Mouse (Mus musculus): ENCODE results near the gene Ddit4. TPM values are rescaled to one million over a fixed set of nuclear protein-coding genes. Genes with fewer than 3 reads are reported as not detected.
"Not testable (repeated sequence)": the region's sequence is repeated elsewhere in the genome, so short reads cannot be mapped to it uniquely, and the experiment has no call there.

The Ddit4 gene
- total RNA-seq (2021): 100 to 1,000 TPM in 1 of 2 experiments, 10 to 100 TPM in 1; 15.4 to 183 TPM
- long read RNA-seq, experiment 1, partial matches to known transcripts: 0 of 11 reads
- long read RNA-seq, experiment 1, other reads (novel, unspliced or antisense): 8 of 11 reads
- long read RNA-seq, experiment 2, partial matches to known transcripts: 0 of 5 reads
- long read RNA-seq, experiment 2, other reads (novel, unspliced or antisense): 4 of 5 reads

DNA sequence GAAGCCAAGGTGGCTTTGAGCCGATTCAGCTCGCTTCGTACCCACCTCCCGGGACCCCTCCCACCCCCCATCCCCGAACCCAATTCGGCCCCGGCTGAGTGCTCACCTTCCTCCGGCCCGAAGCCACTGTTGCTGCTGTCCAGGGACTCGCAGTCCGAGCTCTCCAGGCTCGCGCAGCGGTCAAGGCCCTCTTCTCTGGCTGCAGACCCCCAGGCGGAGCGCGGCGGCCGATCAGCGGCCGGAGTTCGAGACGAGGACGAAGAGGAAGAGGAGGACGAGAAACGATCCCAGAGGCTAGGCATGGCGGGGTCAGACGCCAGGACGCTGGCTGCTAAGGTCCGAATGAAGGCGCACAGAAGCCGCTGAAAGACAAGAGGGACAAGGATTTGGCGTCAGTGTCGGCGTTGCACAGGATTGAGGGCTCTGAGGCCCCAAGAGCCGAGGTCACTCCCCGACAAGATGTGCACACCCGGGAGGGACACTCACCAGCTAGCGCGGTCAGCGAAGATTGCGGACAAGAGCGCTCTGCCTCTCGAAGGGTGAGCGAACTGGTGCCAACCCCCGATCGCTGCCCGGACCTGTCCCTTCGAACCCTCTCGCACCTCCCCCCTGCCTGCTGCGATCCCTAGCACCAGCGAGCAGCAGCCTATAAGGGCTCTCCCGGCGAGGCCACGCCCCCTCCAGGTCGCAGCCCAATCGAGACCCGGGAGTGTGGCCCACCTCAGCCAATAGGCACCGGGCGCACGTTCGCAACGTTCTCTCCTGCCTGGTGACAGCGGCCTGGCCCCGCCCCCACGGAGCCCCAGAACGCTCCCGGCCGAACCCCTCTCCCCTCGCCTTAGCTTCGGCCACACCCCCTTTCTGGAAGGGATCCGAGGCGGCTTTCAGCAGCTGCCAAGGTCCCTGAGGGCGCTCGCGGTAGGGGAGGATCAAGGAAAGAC, at the start of gene Ddit4:
Ddit4 (minus strand) TSS at position 624 of the 941 bp plus-strand sequence.
- DNase-seq: peak; percentile 100
- intact Hi-C loops (cut with DNase I): loop anchor here (1.0 to 2.0 kb wide), 3 partner anchors 19 to 51 kb away; partner anchors contain the start of genes Anapc16 and Ascc1
- peak within 1 kb of the TSS; percentile 92 for H3K27ac ChIP-seq
- H3K4me3 ChIP-seq: peak within 1 kb of the TSS; percentile 92
- TF ChIP-seq CTCF (IDR thresholded peaks at IDR 0.05): no peak

DNA sequence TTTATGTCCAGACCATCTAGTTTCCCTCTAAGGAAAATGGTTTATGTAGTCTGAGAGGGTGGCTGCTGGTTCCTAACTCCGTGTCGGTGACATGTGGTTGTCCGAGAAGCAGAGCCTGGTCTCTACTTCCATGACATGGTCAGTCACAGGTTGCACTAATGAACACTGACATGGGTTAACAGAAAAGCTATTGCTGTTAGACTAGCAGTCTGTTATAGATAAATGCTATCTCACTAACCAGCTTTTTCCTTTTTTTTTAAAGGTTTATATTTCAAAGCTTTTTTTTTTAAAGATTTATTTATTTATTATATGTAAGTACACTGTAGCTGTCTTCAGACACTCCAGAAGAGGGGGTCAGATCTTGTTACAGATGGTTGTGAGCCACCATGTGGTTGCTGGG, 47.4 kb upstream of the Ddit4 start:
- Histone ChIP-seq H3K27ac (peak overlapping the region; percentile 78; the same call in 1 of the 2 replicates), H3K4me3 (no peak overlapping the region)
- intact Hi-C loops (cut with DNase I): no loop called here
- TF ChIP-seq CTCF (IDR thresholded peaks at IDR 0.05): no peak
- no peak for DNase-seq

GRCm38 (mm10) chr10:59997591-59997990, 46.0 kb upstream of the Ddit4 start:
- Histone ChIP-seq H3K4me3 (no peak overlapping the region), H3K27ac (peak overlapping the region; percentile 78)
- no peak for DNase-seq
- TF ChIP-seq CTCF (IDR thresholded peaks at IDR 0.05): peak; percentile 75
- intact Hi-C loops (cut with DNase I): no loop called here

GRCm38 (mm10) chr10:59995889-59996288, 44.3 kb upstream of the Ddit4 start:
- Histone ChIP-seq H3K4me3 (no peak overlapping the region), H3K27ac (peak overlapping the region; percentile 78)
- DNase-seq: no peak
- no peak for TF ChIP-seq CTCF (IDR thresholded peaks at IDR 0.05)
- intact Hi-C loops (cut with DNase I): no loop called here

DNA sequence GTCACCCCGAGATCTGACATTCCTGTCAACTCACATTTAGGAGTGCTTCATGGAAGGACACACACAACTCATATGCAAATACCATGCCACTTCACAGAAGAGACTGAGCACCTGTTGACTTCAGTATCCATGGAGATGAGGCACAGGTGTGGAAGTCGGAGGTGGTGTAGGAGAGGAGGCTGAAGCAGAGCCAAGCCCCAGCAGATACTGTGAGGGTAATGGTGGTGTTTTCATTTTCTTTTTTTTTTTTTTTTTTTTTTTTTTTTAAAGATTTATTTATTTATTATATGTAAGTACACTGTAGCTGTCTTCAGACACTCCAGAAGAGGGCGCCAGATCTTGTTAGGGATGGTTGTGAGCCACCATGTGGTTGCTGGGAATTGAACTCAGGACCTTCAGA, 42.2 kb upstream of the Ddit4 start:
- H3K4me3 ChIP-seq; H3K27ac ChIP-seq; intact Hi-C loops (cut with DNase I); DNase-seq: not testable (repeated sequence)

GRCm38 (mm10) chr10:59992024-59992423, 40.4 kb upstream of the Ddit4 start:
- peak overlapping the region; percentile 65 for H3K27ac ChIP-seq
- no peak for DNase-seq
- intact Hi-C loops (cut with DNase I): no loop called here
- TF ChIP-seq CTCF (IDR thresholded peaks at IDR 0.05): no peak
- H3K4me3 ChIP-seq: no peak overlapping the region

GRCm38 (mm10) chr10:59991262-59991880, 39.7 kb upstream of the Ddit4 start:
- intact Hi-C loops (cut with DNase I): no loop called here
- DNase-seq: peak; percentile 33
- Histone ChIP-seq H3K27ac (peak overlapping the region; percentile 65), H3K4me3 (no peak overlapping the region)
- TF ChIP-seq CTCF (IDR thresholded peaks at IDR 0.05): no peak

DNA sequence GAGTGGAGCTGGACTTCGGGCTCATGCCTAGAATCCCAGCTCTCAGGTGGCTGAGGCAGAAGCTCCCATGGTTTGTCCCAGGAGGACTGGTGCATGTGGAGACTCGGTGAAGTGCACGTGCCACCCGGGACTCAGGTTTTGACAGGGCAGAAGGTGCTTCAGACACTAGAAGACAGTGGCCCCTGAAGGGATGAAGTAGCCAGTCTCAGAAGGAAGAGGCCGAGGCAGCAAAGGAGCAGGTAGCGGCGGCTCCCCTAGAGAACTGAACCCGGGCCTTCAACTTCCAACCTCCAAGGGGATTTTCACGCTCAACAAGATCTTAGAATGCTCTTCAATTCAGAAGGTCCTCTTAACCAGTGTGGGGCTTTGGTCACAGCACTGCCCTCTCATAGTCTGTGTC, 38.8 kb upstream of the Ddit4 start:
- intact Hi-C loops (cut with DNase I): no loop called here
- H3K4me3 ChIP-seq: no peak overlapping the region
- no peak for TF ChIP-seq CTCF (IDR thresholded peaks at IDR 0.05)
- DNase-seq: no peak
- peak overlapping the region; percentile 65 for H3K27ac ChIP-seq

DNA sequence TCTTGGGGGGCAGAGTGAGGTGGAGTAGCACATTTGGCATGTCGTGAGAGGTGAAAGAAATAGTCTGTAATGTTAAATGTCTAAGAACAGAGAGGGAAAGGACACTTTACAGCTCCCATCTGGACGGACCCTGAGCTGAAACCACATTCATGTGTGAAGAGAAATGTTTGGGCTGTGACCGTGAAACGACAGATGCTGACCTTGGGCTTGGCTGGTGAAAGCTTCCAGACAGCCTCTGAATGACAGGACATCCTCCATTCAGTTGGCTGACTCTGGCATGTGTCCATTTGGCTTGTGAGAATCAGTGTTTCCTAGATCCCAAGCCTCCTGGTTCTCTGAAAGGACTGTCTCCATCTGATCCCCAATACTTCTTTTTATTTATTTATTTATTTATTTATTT, 36.4 kb upstream of the Ddit4 start:
- Histone ChIP-seq H3K27ac (peak overlapping the region; percentile 46), H3K4me3 (no peak overlapping the region)
- no peak for DNase-seq
- intact Hi-C loops (cut with DNase I): no loop called here
- TF ChIP-seq CTCF (IDR thresholded peaks at IDR 0.05): no peak

- intact Hi-C loops (cut with DNase I): no loop called here
- no peak for DNase-seq
- Histone ChIP-seq H3K27ac (peak overlapping the region; percentile 88), H3K4me3 (no peak overlapping the region)
- no peak for TF ChIP-seq CTCF (IDR thresholded peaks at IDR 0.05)
These were observed 30.8 kb upstream of the Ddit4 start for GRCm38 (mm10) chr10:59982379-59982873.

DNA sequence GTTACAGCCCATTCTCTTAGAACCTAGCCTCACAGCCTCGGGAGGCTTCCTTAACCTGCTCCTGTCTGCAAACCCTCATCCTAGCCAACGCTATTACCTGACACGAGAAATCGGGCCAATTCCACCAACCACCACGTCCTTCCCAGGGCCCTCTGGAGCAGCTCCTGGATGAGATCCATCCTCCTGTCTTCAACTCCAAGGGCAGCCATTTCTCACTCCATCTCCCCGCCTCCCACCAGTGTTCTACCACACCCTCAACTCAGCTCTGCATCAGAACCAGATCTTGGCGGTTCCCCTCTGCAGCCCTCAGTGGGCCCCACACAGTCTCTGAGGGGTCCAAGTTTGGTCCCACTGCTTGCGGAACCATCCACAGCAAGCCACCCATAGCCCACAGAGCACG, 30.2 kb upstream of the Ddit4 start:
- intact Hi-C loops (cut with DNase I): no loop called here
- DNase-seq: no peak
- no peak for TF ChIP-seq CTCF (IDR thresholded peaks at IDR 0.05)
- Histone ChIP-seq H3K27ac (peak overlapping the region; percentile 88), H3K4me3 (no peak overlapping the region)

DNA sequence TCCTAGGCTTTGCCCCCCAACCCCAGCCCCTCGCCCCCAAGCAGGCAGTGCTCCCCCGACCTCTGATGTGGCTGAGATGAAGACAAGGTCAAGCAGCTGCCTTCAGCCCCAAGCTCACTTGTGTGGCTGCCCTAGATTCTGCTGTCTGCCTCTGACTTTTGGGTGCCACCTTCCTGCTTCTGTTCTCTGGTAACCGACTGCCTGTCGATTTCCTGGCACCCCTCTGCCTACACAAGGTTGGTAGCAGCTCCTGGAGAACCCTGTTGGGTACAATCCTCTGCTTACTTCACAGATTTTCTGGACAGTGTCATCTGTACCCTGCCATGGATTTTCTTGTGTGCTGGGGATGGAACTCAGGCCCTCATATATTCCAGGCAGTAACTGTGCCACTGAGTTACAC, 29.7 kb upstream of the Ddit4 start:
- H3K4me3 ChIP-seq: no peak overlapping the region
- H3K27ac ChIP-seq: peak overlapping the region; percentile 88
- intact Hi-C loops (cut with DNase I): no loop called here
- no peak for DNase-seq
- TF ChIP-seq CTCF (IDR thresholded peaks at IDR 0.05): no peak

DNA sequence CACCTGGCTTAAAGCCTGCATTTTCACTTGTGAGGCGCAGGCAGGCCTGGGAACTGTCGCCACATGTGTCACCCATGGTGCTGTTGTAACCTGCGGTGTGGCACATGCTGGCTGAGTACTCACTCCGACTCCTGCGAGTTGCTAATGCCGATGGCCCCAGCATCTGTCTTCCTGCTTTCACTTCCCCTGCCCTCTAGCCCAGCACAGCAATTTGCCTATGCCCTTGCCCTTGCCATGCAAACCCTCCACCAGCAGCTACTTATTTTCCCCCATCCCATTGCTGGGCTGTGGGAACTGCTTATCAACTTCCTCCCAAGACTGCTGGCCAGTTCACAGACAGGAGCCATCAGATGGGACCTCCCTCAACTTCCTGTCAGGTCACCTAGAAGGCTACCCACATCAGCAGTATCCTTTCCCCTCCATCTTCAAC, 29.2 kb upstream of the Ddit4 start:
- no peak for TF ChIP-seq CTCF (IDR thresholded peaks at IDR 0.05)
- Histone ChIP-seq H3K4me3 (no peak overlapping the region), H3K27ac (peak overlapping the region; percentile 88)
- peak; percentile 44 for DNase-seq
- intact Hi-C loops (cut with DNase I): no loop called here

All from gastrocnemius, adult 2 months (tissue).